Mouse (Mus musculus): ENCODE results near the gene Slc15a2.

The Slc15a2 gene

DNA sequence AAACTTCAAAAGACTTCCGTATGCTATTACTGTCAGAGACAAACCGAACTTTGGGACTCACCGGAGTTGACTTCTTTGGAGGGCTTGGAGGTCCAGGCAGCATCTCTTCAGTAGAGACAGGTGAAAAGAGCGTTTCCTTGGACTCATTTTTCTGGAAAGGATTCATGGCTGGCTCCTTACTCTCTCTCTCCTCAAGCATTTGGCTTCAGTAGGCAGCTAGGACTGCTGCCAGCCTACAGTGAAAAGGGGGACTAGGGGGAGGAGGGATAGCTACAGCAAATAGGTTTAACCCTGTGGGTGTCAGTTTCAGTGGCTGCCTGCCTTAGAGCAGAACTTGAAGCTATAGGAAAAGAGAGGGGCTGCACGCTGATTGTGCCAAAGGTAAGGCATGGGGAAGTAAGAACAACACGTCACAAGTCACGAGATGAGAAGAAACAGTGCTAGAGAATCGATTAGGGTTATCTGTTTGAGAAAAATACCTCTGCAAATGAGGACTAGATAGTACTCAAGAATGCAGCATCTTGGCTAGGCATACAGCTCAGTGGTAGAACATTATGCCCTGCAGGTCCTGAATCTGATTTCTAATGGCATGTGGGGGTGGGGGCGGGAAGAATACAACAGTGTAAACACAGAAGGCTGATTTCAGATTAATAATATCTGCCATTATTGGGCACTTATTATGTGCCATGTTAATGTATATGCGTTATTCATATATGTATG, at the start of gene Slc15a2:
Gene Slc15a2, minus strand, starts transcription at position 369 of the 720 bp plus-strand sequence.
- no peak for DNase-seq (ENCODE audit: low spot score)

DNA sequence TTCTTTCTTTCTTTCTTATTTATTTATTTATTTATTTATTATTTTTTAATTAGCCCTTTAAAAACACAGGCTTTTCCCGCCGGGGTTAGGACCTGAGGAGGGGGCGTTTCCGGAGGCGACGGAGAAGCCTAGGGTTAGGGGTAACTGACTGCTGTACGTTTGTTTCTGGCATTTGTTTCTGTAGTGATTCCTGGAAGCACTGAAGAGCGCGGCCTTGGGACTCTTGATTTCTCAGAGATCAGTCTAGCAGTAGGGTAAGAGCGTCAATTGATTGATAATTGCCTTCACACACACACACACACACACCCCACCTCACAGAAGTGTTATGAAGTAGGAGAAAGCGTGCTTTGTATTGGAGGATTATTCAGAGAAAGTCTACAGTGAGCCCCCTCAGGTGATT, 44.1 kb upstream of the Slc15a2 start:
- no peak for DNase-seq (ENCODE audit: low spot score)

DNA sequence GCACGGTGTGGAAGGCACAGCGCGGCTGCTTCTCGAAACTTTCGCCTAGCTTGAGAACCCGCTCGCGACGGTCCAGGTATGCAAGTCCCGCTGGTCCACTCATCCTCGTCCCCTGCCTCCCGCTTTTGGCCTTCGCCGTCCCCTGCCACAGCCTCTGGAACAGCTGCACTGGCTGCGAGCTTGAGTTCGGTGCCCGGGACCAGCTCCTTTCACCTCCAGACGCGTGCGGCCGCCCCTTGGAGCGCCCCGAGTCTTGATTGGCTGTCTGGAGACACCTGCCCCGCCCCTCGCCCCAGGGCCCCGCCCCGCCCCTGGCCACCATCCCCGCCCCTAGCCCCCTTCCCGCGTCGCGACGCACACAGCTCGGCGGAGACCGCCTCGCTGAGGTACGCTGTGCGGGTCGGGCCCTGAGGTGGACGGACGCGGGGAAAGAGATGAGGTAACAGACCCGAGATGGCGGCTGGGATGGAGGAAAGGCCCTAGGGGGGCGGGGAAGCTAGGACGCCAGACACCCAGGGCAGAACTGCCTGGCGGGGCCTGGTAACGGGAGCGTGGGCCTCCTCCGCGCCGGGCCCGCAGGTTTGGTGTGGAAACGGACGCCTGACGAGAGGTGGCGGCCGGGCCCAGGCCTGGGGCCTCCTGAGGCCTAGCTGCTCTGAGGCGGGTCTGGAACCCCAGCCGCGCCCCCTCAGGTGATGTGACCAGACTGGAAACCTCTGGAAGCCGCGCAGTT, 43.5 kb upstream of the Slc15a2 start, which contains the start of gene Iqcb1:
Gene Iqcb1, plus strand, starts transcription at position 332 of the 733 bp plus-strand sequence.
- DNase-seq (ENCODE audit: low spot score), result peak; percentile 73

DNA sequence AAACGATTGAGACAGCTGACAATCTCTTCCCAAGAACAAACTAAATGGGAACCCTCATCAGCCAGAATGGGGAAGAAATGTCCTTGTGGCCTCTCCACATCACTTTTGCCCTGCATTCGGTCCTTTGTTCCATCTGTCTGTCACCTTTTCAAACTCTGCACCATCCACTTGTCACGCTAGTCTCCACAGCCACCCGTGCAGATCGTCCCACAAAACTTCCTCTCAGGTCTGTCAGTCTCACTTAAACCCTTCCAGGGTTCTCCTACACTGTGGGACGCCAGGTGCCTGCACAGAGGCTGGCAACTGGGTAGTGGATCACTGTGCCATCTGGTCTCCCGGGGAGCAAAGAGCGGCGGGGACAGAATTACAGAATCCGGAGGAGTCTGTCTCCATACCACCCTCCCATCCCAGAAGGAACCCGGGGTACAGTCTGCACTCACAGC, 42.9 kb upstream of the Slc15a2 start:
- no peak for DNase-seq (ENCODE audit: low spot score)

DNA sequence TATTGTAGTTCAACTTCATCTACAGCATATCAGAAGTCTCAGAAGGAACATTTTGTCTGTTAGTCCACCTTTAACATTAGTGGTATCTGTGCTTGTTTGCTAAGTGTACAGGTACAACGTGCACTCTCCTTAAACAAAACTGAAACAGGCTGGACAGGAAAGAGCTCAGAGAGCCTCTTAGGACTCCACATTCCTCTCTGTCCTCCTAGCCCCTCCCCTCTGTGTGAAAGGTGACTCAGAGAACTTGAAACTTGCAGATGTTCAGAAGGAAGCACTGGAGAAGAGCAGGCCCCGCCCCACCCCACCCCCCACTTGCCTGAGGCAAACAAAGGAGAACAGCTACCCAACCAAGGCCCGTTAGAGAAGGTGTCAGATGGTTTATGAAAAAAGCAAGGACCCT, 36.7 kb upstream of the Slc15a2 start:
- DNase-seq (ENCODE audit: low spot score), result peak; percentile 14

DNA sequence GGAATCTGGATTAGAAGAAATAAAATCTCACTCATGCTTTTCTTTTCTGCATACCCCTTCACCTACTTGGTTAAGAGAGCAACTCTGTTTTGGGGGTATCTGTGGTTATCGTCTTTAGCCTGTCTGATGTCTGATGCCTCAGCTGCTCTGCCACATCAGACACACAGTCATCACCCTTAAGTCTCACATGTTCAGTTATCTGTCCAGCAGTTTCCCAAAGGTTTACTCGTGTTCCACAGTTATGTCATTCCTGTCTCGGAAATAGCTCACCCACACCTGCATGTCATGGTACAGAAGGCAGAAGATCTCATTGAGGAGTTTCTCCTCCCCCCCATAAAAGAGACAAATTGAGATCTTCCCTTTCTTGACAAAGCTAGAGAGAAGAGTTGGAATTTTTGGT, 36.0 kb upstream of the Slc15a2 start:
- no peak for DNase-seq (ENCODE audit: low spot score)

DNA sequence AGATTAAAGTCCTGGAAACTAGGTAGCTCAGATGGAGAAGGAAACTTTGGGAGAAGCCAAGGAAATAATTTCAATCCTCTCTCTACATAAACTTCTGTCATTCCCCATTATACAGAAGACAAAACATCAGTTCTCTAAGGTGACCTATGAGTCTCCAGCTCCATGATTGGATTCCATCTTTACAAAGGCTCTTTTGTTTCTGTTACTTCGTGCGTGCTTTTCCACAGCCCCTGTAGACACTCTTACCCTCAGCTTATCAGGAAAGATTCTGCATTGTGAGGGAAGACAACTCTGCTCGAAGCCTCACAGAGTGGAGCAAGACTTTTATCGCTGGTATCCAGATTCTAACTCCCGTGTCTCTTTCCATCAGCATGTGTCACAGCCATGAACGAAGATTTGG, 35.3 kb upstream of the Slc15a2 start:
- no peak for DNase-seq (ENCODE audit: low spot score)

DNA sequence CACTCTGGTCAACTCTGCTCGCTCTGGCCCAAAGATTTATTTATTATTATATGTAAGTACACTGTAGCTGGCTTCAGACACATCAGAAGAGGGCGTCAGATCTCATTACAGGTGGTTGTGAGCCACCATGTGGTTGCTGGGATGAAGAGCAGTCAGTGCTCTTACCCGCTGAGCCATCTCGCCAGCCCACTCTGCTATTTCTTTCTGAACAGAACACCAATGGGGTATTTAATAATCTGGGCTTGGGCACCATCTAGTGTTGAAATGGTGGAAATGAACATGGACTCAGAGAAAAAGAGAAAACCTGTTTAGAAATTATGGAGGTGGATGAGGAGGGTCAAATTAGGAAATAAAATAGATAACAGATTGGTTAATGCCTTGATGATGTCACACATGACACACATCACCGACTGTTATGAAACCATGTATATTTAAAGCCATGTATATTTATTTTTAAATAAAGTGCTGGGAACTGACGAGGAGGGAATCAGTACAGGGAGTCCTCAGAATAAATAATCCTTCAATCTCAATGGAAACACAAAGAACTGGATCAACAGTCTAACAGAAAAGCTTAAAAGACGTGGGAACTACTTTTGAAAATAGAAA, 32.7 kb upstream of the Slc15a2 start:
- peak; percentile 80 for DNase-seq (ENCODE audit: low spot score)

DNA sequence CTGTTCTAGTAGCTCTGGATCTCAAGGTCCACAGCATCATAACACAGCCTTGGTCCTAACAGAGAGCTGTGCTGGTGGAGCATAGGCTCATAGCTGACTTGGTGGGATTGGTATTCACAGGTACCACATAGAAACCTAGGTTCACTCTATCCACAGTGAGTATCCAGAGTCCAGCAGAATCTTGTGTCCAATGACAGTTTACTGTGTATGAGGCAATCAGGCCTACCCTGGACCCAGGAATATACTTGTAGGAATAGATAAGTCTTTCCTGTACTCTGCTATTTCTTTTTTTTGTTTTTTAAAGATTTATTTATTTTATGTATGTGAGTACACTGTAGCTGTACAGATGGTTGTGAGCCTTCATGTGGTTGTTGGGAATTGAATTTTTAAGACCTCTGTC, 32.2 kb upstream of the Slc15a2 start:
- DNase-seq (ENCODE audit: low spot score), result no peak

DNA sequence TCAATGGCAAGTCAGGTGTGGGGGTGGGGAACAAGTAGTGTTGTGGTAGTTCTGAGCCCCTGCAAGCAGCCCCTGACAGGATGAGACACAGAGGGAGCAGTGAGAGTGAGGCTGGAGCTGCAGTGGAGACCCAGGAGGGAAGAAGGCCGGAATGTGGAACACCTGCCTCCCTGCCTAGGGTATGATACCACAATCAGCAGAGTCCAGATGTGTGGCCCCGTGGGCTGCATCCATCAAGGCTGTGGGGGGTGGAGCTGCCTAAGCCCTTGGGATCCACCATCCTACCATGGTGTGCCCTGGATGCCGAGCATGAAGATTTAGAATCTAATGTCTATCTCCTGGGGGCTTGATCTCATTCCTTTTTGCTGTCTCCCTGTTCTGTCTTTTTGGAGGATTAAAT, 28.9 kb upstream of the Slc15a2 start:
- DNase-seq (ENCODE audit: low spot score), result no peak

DNA sequence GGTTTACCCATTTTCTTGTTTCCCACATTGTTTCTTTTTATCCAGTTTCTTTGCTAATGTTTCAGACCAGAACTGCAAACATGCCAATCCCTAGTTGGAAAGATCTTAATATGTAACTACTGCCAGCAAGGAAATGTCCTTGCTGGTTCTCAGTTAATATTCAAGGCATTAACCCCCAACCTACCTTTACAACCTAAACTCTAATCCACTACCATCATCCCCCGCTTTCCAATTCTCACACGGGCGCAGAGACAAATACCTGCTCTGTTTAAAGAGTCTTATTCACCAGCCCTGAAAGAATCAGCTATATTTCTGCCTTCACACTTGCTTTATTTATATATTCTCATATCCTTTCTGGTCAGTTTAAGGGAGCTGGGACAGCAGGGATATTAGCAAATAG, 23.9 kb upstream of the Slc15a2 start:
- DNase-seq (ENCODE audit: low spot score), result no peak

DNA sequence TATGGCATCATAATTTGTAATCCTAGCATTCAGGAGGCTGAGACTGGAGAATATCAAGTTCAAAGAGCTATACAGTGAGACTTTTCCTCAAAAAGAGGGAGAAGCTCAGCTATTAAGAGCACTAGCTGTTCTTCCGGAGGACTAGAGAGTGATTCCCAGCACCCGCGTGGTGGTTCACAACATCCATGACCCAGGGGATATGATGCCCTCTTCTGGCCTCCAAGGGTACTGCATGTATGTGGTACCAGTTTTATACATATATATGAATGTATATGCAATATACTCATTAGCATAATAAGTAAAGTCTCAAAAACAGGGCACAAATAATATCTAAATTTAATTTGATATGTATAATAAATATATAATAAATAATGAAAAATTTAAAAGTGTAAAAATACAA, 17.6 kb upstream of the Slc15a2 start:
- DNase-seq (ENCODE audit: low spot score), result no peak

DNA sequence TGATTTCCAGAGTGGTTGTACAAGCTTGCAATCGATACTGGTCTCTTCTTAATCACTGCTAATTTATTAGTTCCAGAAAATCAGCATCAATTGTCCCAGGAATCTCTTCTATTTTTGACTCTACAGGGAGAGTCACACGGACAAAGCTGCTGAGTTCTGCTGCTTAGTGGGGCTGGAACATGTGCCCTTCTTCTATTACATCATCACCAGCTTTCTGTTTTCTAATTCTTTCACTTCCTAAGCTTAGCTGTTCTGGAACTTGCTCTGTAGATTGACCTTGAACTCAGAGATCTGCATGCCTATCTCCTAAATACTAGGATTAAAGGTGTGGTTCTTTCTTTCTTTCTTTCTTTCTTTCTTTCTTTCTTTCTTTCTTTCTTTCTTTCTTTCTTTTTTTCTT, 13.6 kb upstream of the Slc15a2 start:
- DNase-seq (ENCODE audit: low spot score), result no peak

DNA sequence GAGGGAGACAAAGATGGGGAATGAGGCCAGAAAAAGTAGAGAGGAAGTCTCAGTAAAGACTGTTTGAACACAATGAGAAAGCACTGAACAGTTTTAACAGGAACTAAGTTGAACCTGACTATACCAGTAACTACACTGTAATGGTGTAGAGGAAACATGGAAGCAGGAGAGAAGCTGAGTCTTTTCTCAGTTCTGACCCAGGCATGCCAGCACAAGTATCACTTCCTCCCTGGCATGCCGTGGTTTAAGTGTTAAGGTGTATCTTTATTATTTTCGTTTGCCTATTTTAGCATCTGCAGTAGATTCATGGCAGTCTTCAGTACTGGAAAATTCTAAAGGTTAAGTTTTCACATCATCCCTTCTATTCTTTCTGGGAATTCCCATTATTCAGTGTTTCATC, 10.2 kb upstream of the Slc15a2 start:
- DNase-seq (ENCODE audit: low spot score), result no peak

DNA sequence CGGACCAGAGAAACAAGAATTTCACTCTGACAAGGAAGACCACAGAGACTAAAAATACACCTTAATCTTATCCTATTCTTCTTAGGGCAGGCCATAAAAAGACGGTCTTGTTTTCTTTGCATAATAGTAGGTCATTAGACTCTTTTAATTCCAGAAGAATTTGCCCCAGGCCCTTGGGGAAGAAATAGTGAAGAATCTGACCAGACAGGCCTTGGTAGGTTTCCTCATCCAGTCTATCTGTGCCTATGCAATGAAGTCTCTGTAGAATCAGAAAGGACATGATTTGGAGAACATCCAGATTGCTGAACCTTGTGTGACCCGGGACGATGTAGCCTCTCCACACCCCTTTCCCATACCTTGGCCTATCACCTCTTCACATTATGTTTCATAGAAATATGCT, 5.4 kb upstream of the Slc15a2 start:
- no peak for DNase-seq (ENCODE audit: low spot score)

DNA sequence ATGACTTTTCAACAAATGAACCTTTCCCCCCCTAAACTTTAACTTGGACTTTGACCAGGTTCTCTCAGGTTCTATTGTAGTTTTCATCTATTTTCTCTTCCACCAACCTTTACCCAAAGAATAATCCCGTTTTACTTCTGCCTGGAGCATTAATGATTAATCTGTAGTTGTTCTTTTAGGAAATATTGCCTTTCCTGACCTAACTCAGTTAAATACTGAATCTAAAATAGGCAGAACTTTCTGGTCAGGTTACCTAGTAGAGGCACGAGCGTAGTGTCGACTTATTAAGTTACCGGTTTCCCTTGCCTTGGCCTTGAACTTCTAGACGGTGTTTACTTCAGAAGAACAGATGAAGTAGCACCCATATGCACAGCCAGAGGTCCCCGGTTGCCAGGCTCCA, 1.7 kb upstream of the Slc15a2 start:
- DNase-seq (ENCODE audit: low spot score), result no peak

DNA sequence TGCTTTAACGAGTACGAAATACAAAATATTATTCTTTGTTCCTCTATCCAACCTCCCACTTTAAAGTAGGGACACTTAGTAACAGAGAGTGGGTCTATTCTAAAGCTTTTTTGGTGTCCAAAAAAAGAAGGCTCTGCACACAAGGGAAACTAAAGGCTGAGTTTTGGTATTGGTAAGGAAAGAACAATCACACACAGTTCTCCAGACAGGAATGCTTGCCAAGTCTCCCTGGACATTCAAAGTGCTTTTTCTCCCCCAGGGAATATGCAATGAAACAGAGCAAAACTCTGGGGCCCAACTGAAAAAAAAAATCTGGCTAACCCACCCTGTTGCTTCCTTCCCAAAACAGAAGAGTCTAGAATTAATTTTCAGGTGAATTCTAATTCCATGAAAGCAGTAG, 616 bp downstream of the Slc15a2 start:
- no peak for DNase-seq (ENCODE audit: low spot score)

DNA sequence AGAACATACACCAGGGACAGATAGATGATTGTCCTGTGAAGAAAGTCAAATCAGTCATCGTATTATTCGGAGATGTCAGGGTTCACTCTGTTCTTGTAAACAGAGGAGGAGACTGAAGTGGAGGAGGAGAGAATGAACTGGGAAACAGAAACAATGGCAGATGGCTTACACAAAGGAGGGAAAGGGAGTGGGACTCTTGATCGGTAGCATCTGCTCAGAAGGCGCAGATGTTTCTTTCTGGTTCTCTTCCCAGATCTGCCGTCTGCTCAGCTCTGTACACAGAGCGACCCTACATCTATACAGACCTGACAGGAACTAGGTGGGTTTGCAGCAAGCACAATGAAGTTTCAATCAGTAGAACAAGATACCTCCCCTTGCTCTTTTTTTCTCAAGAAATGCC, 9.1 kb downstream of the Slc15a2 start:
- DNase-seq (ENCODE audit: low spot score), result no peak

DNA sequence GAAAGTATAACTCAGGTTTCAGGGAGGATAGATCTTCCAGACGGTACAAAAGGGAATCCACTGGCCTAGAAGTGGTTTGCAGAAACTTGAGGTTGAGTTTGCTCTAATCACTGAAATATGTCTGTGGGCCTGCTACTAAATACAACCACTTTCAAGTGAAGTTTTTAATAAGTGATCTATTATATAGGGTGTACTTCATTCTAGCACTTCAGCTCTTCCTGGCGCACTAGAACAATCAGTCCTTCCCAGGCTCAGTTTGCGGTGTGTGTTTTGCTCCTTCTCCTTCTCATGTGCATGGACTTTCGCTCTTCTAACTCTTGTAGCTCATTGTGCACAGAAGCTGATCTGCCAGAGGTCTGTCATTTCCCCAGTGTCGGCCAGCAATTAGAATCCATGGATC, 11.8 kb downstream of the Slc15a2 start:
- DNase-seq (ENCODE audit: low spot score), result no peak

DNA sequence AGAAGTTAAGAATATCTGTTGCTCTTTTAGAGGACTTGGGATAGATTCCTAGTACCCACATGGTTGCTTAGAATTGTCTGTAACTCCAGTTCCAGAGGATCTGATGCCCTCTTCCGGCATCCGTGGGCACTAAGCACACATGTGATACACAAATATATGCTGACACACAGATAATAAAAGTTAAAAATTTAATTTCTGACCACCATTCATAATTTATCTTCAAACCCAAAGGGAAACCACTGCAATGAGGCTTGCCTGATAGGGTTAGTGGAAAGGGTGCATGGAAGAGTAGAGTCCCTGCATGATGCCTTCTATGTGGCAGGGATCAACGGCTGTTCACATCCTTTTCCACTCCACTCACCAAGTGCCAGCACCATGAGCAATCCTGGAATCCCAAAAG, 13.1 kb downstream of the Slc15a2 start:
- DNase-seq (ENCODE audit: low spot score), result no peak

DNA sequence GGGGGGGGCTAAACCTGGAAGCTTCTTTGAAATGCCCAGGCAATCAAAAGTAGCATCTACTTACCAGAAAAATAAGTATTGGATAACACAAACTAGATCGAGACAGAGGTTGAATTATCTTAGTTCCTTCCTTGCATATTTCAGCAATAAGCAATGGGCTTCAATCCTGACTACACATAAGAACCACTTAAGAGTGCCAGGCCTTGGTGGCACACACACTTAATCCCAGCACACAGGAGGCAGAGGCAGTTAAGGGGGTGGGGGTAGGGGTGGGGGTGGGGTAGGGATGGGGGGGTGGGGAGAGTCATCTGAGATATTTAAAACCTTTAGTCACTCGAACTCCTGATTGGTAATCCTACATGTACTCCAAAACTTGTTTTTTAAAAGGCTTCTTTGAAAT, 13.5 kb downstream of the Slc15a2 start:
- no peak for DNase-seq (ENCODE audit: low spot score)

DNA sequence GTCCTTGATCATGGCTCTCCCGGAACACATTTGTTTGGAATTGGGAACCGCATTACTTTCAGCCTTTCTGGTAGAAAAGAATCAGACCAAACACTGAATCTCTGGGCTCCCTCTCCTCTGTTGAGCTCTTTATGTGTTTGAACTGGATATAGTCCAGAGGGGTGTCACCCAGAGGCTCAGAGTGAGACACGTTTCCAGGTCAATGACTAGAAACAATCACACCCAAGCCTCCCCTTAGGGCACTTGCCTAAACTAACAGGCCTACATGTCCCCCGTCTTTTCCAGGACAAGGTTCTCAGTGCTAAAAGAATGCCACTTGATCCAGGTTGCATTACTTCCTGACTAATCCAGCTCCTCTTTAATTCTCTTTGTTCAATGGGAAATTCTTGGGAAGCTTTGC, 13.9 kb downstream of the Slc15a2 start:
- no peak for DNase-seq (ENCODE audit: low spot score)

DNA sequence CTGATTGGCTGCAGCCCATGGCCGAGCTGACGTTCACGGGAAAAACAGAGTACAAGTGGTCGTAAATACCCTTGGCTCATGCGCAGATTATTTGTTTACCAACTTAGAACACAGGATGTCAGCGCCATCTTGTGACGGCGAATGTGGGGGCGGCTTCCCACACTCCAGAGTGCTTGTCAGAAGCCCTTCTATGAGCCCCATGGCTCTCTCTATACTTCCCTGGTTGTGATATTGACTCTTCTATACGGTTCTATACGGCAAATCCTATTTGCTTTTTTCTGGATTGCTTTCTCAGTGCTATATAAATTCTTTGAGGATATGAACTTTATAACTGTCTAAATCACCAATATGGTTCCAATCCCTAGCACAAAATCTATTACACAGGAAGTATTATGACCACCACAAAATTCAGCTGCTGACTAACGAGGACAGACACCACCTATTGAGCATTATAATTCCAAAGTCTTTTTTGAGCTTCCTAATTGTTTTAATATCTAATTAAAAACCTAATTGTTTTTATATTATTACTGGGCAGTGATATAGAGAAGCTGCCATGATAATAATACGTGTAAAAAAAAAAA, 14.5 kb downstream of the Slc15a2 start:
- no peak for DNase-seq (ENCODE audit: low spot score)

Data from MN1 (cell line).